Mouse (Mus musculus): ENCODE data around the gene Pnlip.

Pnlip gene

GRCm38 (mm10) chr19:58726551-58726950 is 74.3 kb downstream of the Pnlip start:
- DNase-seq (ENCODE audit: low spot score in 2 of 2), result no peak

GRCm38 (mm10) chr19:58727756-58728155 is 75.5 kb downstream of the Pnlip start:
- DNase-seq (ENCODE audit: low spot score in 2 of 2), result no peak

- no peak for DNase-seq (ENCODE audit: low spot score in 2 of 2)
These were observed 76.2 kb downstream of the Pnlip start, which contains the start of gene Pnliprp1 for GRCm38 (mm10) chr19:58728445-58729031. TSS of gene Pnliprp1 (plus strand) at chr19:58728887.

Measured in urinary bladder, postnatal 36 days (tissue).